12 mouse cellular contexts compared by ENCODE assay signal in genomic region chr12:73800886-73801285, GRCm38 (mm10).
DNase-seq lines count a peak whose midpoint lies in the region; ATAC-seq and TF ChIP-seq lines count a peak whose summit lies in the region.
"Had no signal": no experiment of that assay in that cellular context is flagged by ENCODE, and none has a peak within 500 bp of the region (broad histone marks: within the 10 kb centered on the region; RNA-seq: fewer than 3 reads in every experiment).

No protein-coding gene starts in this region.

- no peak overlapping the region for H3K9ac ChIP-seq in forebrain, embryonic 16.5 days (replicated peaks; ENCODE audit: low read depth, low read length)
- H3K9ac ChIP-seq: stomach, embryonic 15.5 days had no signal

- H3K9me3 ChIP-seq in forebrain, embryonic 16.5 days (ENCODE audit: control insufficient read depth, low read length): no peaks in the 10 kb centered on the region
- H3K9me3 ChIP-seq: stomach, embryonic 15.5 days had no signal

- ATAC-seq in erythroblast, adult 5-6 weeks (replicated peaks; ENCODE audit: low FRiP score, poor library complexity, severe bottlenecking): no peak
- no peak for ATAC-seq in forebrain, embryonic 16.5 days
- ATAC-seq: intestine, postnatal 0 days; Patski had no signal

- no peaks in the 10 kb centered on the region for H3K36me3 ChIP-seq in forebrain, embryonic 16.5 days (ENCODE audit: control insufficient read depth, insufficient read depth)
- H3K36me3 ChIP-seq: stomach, embryonic 15.5 days had no signal

- no peak for TF ChIP-seq CTCF in cerebellum, adult 2 months (IDR thresholded peaks at IDR 0.05; ENCODE audit: borderline replicate concordance, insufficient read depth, low read depth, low read length)

- peak; percentile 62 to 72 for DNase-seq in cerebellum, adult 2 months
- no peak for DNase-seq in cerebellum, postnatal 10 days
- DNase-seq in adrenal gland, adult 8-10 months: peak; percentile 45
- DNase-seq in cerebellum, postnatal 36 days: peak; percentile 46 to 52
- peak; percentile 81 to 83 for DNase-seq in heart, postnatal 10 days
- no peak for DNase-seq in left cerebral cortex, postnatal 25 days (ENCODE audit: low spot score in 2 of 2)
- DNase-seq: left cerebral cortex, postnatal 4 days had no signal

- H3K27me3 ChIP-seq in cerebellum, adult 2 months (ENCODE audit: control insufficient read depth, insufficient read depth, low read length): no peaks in the 10 kb centered on the region
- H3K27me3 ChIP-seq in forebrain, embryonic 16.5 days (replicated peaks; ENCODE audit: control insufficient read depth, insufficient read depth, low read length): no peaks in the 10 kb centered on the region
- H3K27me3 ChIP-seq: Patski; stomach, embryonic 15.5 days had no signal

- 36% methylated on average over 3 of the region's 3 CpGs for WGBS in cerebellum, adult 2 months
- WGBS in forebrain, embryonic 16.5 days: 64% methylated on average over 3 of the region's 3 CpGs

- no peak overlapping the region for H3K4me3 ChIP-seq in cerebellum, adult 2 months (replicated peaks; ENCODE audit: insufficient read depth, low read depth, low read length)
- no peak overlapping the region for H3K4me3 ChIP-seq in forebrain, embryonic 16.5 days (replicated peaks; ENCODE audit: low read length)
- H3K4me3 ChIP-seq: stomach, embryonic 15.5 days had no signal

- no peak overlapping the region for H3K4me2 ChIP-seq in forebrain, embryonic 16.5 days (ENCODE audit: low read length)
- H3K4me2 ChIP-seq: stomach, embryonic 15.5 days had no signal

- H3K4me1 ChIP-seq in cerebellum, adult 2 months (ENCODE audit: control insufficient read depth, insufficient read depth, low read length): peaks cover 23% of the 10 kb centered on the region; the same call in 1 of the 2 replicates
- H3K4me1 ChIP-seq in forebrain, embryonic 16.5 days (replicated peaks; ENCODE audit: control insufficient read depth, insufficient read depth, low read length): no peaks in the 10 kb centered on the region

- no peak for TF ChIP-seq POLR2A in cerebellum, adult 2 months (IDR thresholded peaks at IDR 0.05; ENCODE audit: borderline replicate concordance, insufficient read depth, low read length)

- H3K27ac ChIP-seq in cerebellum, adult 2 months (ENCODE audit: insufficient read depth, low read length): no peak overlapping the region
- H3K27ac ChIP-seq in forebrain, embryonic 16.5 days (ENCODE audit: low read length): no peak overlapping the region
- H3K27ac ChIP-seq: stomach, embryonic 15.5 days had no signal

- intact Hi-C loops in heart, postnatal 10 days (cut with DNase I): no loop called here
- intact Hi-C loops in left cerebral cortex, postnatal 25 days (cut with DNase I): no loop called here

Comparison
In these comparisons a context has a peak if more than half of its experiments do, and no peak if none do; other contexts are left out.
1. DNase-seq: peak in cerebellum, adult 2 months (2 of 2), adrenal gland, adult 8-10 months (single experiment), cerebellum, postnatal 36 days (2 of 2) and heart, postnatal 10 days (2 of 2); none in cerebellum, postnatal 10 days (0 of 2) and left cerebral cortex, postnatal 25 days (0 of 2).